In genomic region chr6:95718031-95718968, GRCm38 (mm10) we compare ENCODE assay signal across 8 mouse cellular contexts. TPM values are rescaled to one million over a fixed set of nuclear protein-coding genes. Genes with fewer than 3 reads are reported as not detected.
A peak's percentile ranks its signal among the peaks of the same experiment; 100 is the strongest.
DNase-seq lines count a peak whose midpoint lies in the region; ATAC-seq lines count a peak whose summit lies in the region.

Suclg2 (minus strand) TSS chr6:95718800.

- H3K9ac ChIP-seq in hindbrain, embryonic 12.5 days: peak within 1 kb of the TSS; percentile 80

- DNase-seq in T-cell, adult 2 months (ENCODE audit: low spot score): peak; percentile 78
- DNase-seq in cerebellum, postnatal 14 days: peak; percentile 73 to 83
- peak; percentile 30 to 49 for DNase-seq in frontal cortex, postnatal 14 days (ENCODE audit: low spot score in 2 of 2)
- DNase-seq in layer of hippocampus, postnatal 14 days (ENCODE audit: low spot score in 2 of 2): peak; percentile 42 to 49
- peak; percentile 89 for DNase-seq in lung, postnatal 36 days
- DNase-seq in retina, postnatal 1 day: peak; percentile 92
- DNase-seq in thymus, postnatal 4 days: peak; percentile 95

- H3K4me2 ChIP-seq in hindbrain, embryonic 12.5 days (replicated peaks): peak within 1 kb of the TSS; percentile 82

- no peaks in the 10 kb centered on the region for H3K36me3 ChIP-seq in hindbrain, embryonic 12.5 days

- no peaks in the 10 kb centered on the region for H3K27me3 ChIP-seq in hindbrain, embryonic 12.5 days

- H3K4me3 ChIP-seq in hindbrain, embryonic 12.5 days: peak within 1 kb of the TSS; percentile 84

- H3K27ac ChIP-seq in hindbrain, embryonic 12.5 days: peak within 1 kb of the TSS; percentile 67

- peaks cover 5% of the 10 kb centered on the region for H3K4me1 ChIP-seq in hindbrain, embryonic 12.5 days

- WGBS in hindbrain, embryonic 12.5 days: under 1% methylated on average over 53 of the region's 74 CpGs

- ATAC-seq in hindbrain, embryonic 12.5 days (ENCODE audit: low FRiP score): peak; percentile 91

- no peaks in the 10 kb centered on the region for H3K9me3 ChIP-seq in hindbrain, embryonic 12.5 days (replicated peaks)

RNA-seq across cellular contexts. Expression of gene Suclg2, which starts in this region (rescaled TPM):
- polyA plus RNA-seq in hindbrain, embryonic 12.5 days (2016; fragmentation: Nextera tagmentation; extraction: Ambion mirVana): 31.2 and 32.5 TPM in 2 replicates
- 10 to 100 TPM; 15.1 to 17.1 TPM for total RNA-seq in layer of hippocampus, postnatal 14 days (2021)

Comparison
In these comparisons a context has a peak if more than half of its experiments do, and no peak if none do; other contexts are left out.
1. Peak in every context shown above with its lines: DNase-seq, ATAC-seq, H3K4me3 ChIP-seq and H3K27ac ChIP-seq.
2. DNase-seq: peak in every context shown above with its lines; median percentile 95 in thymus, postnatal 4 days; 92 in retina, postnatal 1 day; 89 in lung, postnatal 36 days; 78 in T-cell, adult 2 months; 78 in cerebellum, postnatal 14 days; 46 in layer of hippocampus, postnatal 14 days; 40 in frontal cortex, postnatal 14 days.